Mouse (Mus musculus) hindbrain, postnatal 0 days (tissue): ENCODE data around the gene Sac3d1. TPM values are rescaled to one million over a fixed set of nuclear protein-coding genes. Genes with fewer than 3 reads are reported as not detected.

Experiments used
- ATAC-seq: fragments of 200-750 bp; cut with Nextera tagmentation; 2 replicates; pipeline ENCODE4 v1.8.0; 2017; ENCODE audit warnings: mild to moderate bottlenecking, moderate TSS enrichment, moderate library complexity
- DNase-seq: peaks from one replicate; pipeline ENCODE4 v3.0.0-alpha.2; 2015; ENCODE audit warnings: low spot score
- H3K27ac ChIP-seq: fragments of 300-500 bp; sonication (generic); 2 replicates; pipeline ENCODE4 v1.5.1; 2014; ENCODE audit warnings: mild to moderate bottlenecking
- H3K27me3 ChIP-seq: fragments of 300-500 bp; sonication (generic); 2 replicates; pipeline ENCODE4 v1.6.1; 2014; ENCODE audit warnings: low read length, mixed read lengths; ENCODE audit not compliant: insufficient read depth
- H3K36me3 ChIP-seq: fragments of 300-500 bp; sonication (generic); 2 replicates; pipeline ENCODE4 v1.6.1; 2014; ENCODE audit warnings: low read length, mixed read lengths; ENCODE audit not compliant: insufficient read depth
- H3K4me1 ChIP-seq: fragments of 300-500 bp; sonication (generic); 2 replicates; pipeline ENCODE4 v1.6.1; 2014; ENCODE audit warnings: antibody characterized with exemption, low read length, mixed read lengths; ENCODE audit not compliant: insufficient read depth
- H3K4me2 ChIP-seq: fragments of 300-500 bp; sonication (generic); 2 replicates; pipeline ENCODE4 v1.6.1; 2014; ENCODE audit warnings: low read depth, mild to moderate bottlenecking, low read length, moderate library complexity, mixed read lengths
- H3K4me3 ChIP-seq: fragments of 300-500 bp; sonication (generic); 2 replicates; pipeline ENCODE4 v1.5.1; 2014; ENCODE audit warnings: low read length
- H3K9ac ChIP-seq: fragments of 300-500 bp; sonication (generic); replicated peaks from 2 replicates; pipeline ENCODE4 v1.6.1; 2014; ENCODE audit warnings: mild to moderate bottlenecking, low read length, moderate library complexity, mixed read lengths
- H3K9me3 ChIP-seq: fragments of 300-500 bp; sonication (generic); 2 replicates; pipeline ENCODE4 v1.6.1; 2016; ENCODE audit warnings: low read length, mixed read lengths
- CTCF ChIP-seq: IDR thresholded peaks from 2 replicates; pipeline ENCODE4 v1.5.1; 2016; ENCODE audit warnings: antibody characterized with exemption, control low read depth, low read depth
- WGBS: fragments of 180-500 bp; shearing (Covaris S2); extraction: QIAGEN DNeasy Blood & Tissue Kit; methylation state at CpG from one replicate; pipeline ENCODE4 v1.1.7; 2014; 5-methylcytosine and 5-hydroxymethylcytosine counted together
- polyA plus RNA-seq: library from polyadenylated mRNA; unstranded; fragments of >200 nt; fragmentation: Nextera tagmentation; extraction: Ambion mirVana; gene quantifications from 2 replicates; pipeline ENCODE4 v1.2.1, GENCODE M21; 2015
- total RNA-seq: library from RNA; depleted of rRNA; stranded (reverse); fragments of >200 nt; gene quantifications from 2 replicates; pipeline ENCODE4 v1.2.3, GENCODE M21; 2014

Gene Sac3d1
- total and polyA plus RNA-seq, 2 experiments from 2014 or later, result 51.9 to 91.5 TPM

GRCm38 (mm10) chr19:6118677-6119185 is 281 bp upstream of the Sac3d1 start:
- H3K36me3 ChIP-seq, result peaks cover 28% of the 10 kb centered on the region
- under 1% methylated on average over 8 of the region's 8 CpGs for WGBS
- TF ChIP-seq CTCF, result no peak
- H3K27ac ChIP-seq, result peak overlapping the region; percentile 97
- ATAC-seq (peak; percentile 20; the same call in 1 of the 2 replicates), DNase-seq (peak; percentile 15)
- peak overlapping the region; percentile 68 for H3K4me3 ChIP-seq
- no peaks in the 10 kb centered on the region for H3K9me3 ChIP-seq
- H3K27me3 ChIP-seq, result no peaks in the 10 kb centered on the region
- peaks cover 11% of the 10 kb centered on the region for H3K4me1 ChIP-seq
- H3K9ac ChIP-seq, result peak overlapping the region; percentile 78
- H3K4me2 ChIP-seq, result peak overlapping the region; percentile 85

GRCm38 (mm10) chr19:6117346-6117985 is 984 bp downstream of the Sac3d1 start:
- no peak for DNase-seq
- WGBS, result 5% methylated on average over 32 of the region's 32 CpGs

GRCm38 (mm10) chr19:6116113-6116850 is 2.2 kb downstream of the Sac3d1 start:
- H3K4me1 ChIP-seq, result peaks cover 11% of the 10 kb centered on the region
- WGBS, result 91% methylated on average over 15 of the region's 15 CpGs
- peaks cover 28% of the 10 kb centered on the region for H3K36me3 ChIP-seq
- H3K9me3 ChIP-seq, result no peaks in the 10 kb centered on the region
- ATAC-seq (no peak), DNase-seq (no peak)
- TF ChIP-seq CTCF, result no peak
- no peak overlapping the region for H3K4me3 ChIP-seq
- H3K9ac ChIP-seq, result 0 out of 2 replicates have a peak overlapping the region, but pooled peaks have one; percentile 17
- no peak overlapping the region for H3K27ac ChIP-seq
- no peaks in the 10 kb centered on the region for H3K27me3 ChIP-seq
- H3K4me2 ChIP-seq, result no peak overlapping the region

More at GRCm38 (mm10) chr19:6117346-6117985, 984 bp downstream of the Sac3d1 start:
- Histone ChIP-seq H3K9me3 (no peaks in the 10 kb centered on the region), H3K9ac (peak overlapping the region; percentile 78), H3K27ac (peak overlapping the region; percentile 97), H3K4me3 (peak overlapping the region; percentile 68), H3K27me3 (no peaks in the 10 kb centered on the region), H3K36me3 (peaks cover 28% of the 10 kb centered on the region), H3K4me2 (peak overlapping the region; percentile 85), H3K4me1 (peaks cover 11% of the 10 kb centered on the region)
- ATAC-seq, result no peak
- no peak for TF ChIP-seq CTCF

- Histone ChIP-seq H3K9ac (no peak overlapping the region), H3K4me1 (peaks cover 11% of the 10 kb centered on the region), H3K27me3 (no peaks in the 10 kb centered on the region), H3K27ac (no peak overlapping the region), H3K4me2 (no peak overlapping the region), H3K9me3 (no peaks in the 10 kb centered on the region), H3K36me3 (peaks cover 20% of the 10 kb centered on the region), H3K4me3 (no peak overlapping the region)
- ATAC-seq (no peak), DNase-seq (no peak)
- WGBS, result 51% methylated on average over 6 of the region's 6 CpGs
- no peak for TF ChIP-seq CTCF
These were observed 5.3 kb downstream of the Sac3d1 start for GRCm38 (mm10) chr19:6113116-6113515.

- DNase-seq (no peak), ATAC-seq (no peak)
- Histone ChIP-seq H3K4me1 (no peaks in the 10 kb centered on the region), H3K9me3 (no peaks in the 10 kb centered on the region), H3K36me3 (no peaks in the 10 kb centered on the region), H3K9ac (no peak within 1 kb of the TSS), H3K27me3 (no peaks in the 10 kb centered on the region), H3K4me3 (no peak within 1 kb of the TSS), H3K4me2 (no peak within 1 kb of the TSS), H3K27ac (no peak within 1 kb of the TSS)
- TF ChIP-seq CTCF, result no peak
- 88% methylated on average over 7 of the region's 7 CpGs for whole genome bisulfite sequencing
These were observed 12.9 kb downstream of the Sac3d1 start, which contains the start of gene Naaladl1 for GRCm38 (mm10) chr19:6105586-6105985. TSS of gene Naaladl1 (plus strand) at chr19:6105782.

- ATAC-seq (no peak), DNase-seq (no peak)
- no peaks in the 10 kb centered on the region for H3K9me3 ChIP-seq
- H3K36me3 ChIP-seq, result no peaks in the 10 kb centered on the region
- no peak overlapping the region for H3K27ac ChIP-seq
- no peaks in the 10 kb centered on the region for H3K4me1 ChIP-seq
- H3K4me2 ChIP-seq, result no peak overlapping the region
- no peak overlapping the region for H3K9ac ChIP-seq
- TF ChIP-seq CTCF, result no peak
- WGBS, result 90% methylated on average over 4 of the region's 4 CpGs
- H3K4me3 ChIP-seq, result no peak overlapping the region
- no peaks in the 10 kb centered on the region for H3K27me3 ChIP-seq
These were observed 14.0 kb downstream of the Sac3d1 start for GRCm38 (mm10) chr19:6104476-6104875.
